Mouse (Mus musculus): ENCODE results near the gene Slc30a2. TPM values are rescaled to one million over a fixed set of nuclear protein-coding genes. Genes with fewer than 3 reads are reported as not detected.
"Not testable (repeated sequence)": the region's sequence is repeated elsewhere in the genome, so short reads cannot be mapped to it uniquely, and the experiment has no call there.

The Slc30a2 gene
- polyA plus RNA-seq (2012; fragmentation: generic; extraction: Trizol), result 0.35 TPM

DNA sequence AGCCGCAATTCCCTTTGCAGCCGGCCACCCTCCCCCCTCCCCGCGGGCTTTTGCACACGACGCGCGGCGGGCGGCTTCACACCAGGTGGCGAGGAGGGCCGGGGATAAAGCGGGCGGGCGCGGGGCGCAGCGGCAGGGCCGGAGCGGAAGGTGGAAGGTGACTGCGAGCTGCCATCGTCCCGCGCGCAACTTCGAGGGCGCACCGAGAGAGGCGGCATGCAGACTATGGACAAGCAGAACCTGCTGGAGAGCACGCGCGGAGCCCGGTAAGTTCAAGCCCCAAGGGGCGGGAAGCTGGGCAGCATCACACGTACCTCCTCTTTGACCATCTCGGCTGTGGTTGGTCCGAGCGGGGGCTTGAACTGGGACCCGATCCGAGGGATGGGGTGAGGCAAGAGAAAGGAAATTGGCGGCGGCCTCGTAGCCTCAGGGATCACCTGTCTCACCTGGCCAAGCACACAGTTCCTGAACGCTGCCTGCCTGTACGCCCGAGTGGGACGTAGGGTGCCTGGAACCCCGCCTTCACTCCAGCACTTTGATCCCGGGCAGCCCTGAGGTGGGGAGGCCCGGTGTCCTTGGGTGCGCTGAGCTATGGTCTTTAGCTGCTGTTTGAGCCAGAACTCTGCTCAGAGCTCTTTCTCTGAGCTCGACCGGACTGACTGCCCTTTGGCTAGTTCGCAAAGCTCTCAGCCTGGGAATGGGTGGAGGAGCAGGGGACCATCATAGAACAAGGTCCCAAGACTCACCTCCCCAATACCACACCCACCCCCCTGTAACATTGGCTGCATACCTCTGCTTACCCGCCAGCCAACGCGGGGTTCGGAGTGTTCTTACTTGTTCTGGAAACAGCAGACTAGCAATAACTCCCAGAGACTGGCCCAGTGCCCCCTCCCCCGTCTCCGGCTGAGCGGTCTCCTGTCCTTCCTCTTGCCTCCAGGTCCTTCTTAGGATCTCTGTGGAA lies at the start of gene Slc30a2:
TSS of gene Slc30a2 (plus strand) at position 111 of the 961 bp plus-strand sequence.
- no peak within 1 kb of the TSS for H3ac ChIP-seq (ENCODE audit: control insufficient read depth, insufficient read length)
- H3K4me3 ChIP-seq, result no peak within 1 kb of the TSS
- no peaks in the 10 kb centered on the region for H3K36me3 ChIP-seq (ENCODE audit: control insufficient read depth, insufficient read depth)
- H3K79me2 ChIP-seq (ENCODE audit: control insufficient read depth, insufficient read depth), result no peaks in the 10 kb centered on the region
- H3K4me2 ChIP-seq (ENCODE audit: low read depth), result no peak within 1 kb of the TSS
- peaks cover 42% of the 10 kb centered on the region for H3K27me3 ChIP-seq (ENCODE audit: control insufficient read depth, insufficient read depth, insufficient read length)
- TF ChIP-seq TCF3 (IDR thresholded peaks at IDR 0.05; ENCODE audit: insufficient read length, low read depth) (no peak), MYOG (IDR thresholded peaks at IDR 0.05; ENCODE audit: control insufficient read depth in 1 of 3, insufficient read depth in 1 of 3, insufficient read length in 2 of 3, low read depth in 2 of 3) (no peak), USF1 (IDR thresholded peaks at IDR 0.05; ENCODE audit: low read depth) (no peak), CEBPB (IDR thresholded peaks at IDR 0.05; ENCODE audit: insufficient read depth, poor library complexity, severe bottlenecking) (no peak), POLR2A (IDR thresholded peaks at IDR 0.05; ENCODE audit: insufficient read length, low read depth) (no peak), MAX (IDR thresholded peaks at IDR 0.05; ENCODE audit: low read depth) (no peak)

DNA sequence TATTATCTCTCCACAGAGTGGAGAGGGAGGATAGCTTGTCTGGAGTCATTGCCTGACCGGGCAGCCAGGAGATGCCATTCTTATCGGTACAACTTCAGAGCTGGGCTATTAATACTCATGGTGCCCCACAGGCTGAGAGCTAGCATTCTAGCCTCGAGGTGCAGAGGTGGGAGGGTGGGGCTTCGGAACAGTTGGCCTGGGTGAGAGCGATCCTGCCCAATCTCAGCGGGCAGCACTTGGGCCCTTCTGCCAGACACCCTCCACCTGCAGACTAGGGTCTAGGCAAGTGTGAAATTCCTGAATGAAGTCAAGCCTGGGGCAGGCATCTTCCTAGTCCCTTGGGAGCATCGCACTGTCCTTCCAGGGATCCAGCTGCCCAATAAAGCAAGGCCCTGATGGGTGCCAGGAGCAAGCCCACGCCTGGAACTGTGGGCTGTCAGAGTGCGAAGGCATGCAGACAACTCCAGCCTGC lies 49.3 kb upstream of the Slc30a2 start:
- Histone ChIP-seq H3K79me2 (ENCODE audit: control insufficient read depth, insufficient read depth) (no peaks in the 10 kb centered on the region), H3K27me3 (ENCODE audit: control insufficient read depth, insufficient read depth, insufficient read length) (no peaks in the 10 kb centered on the region), H3K4me2 (ENCODE audit: low read depth) (no peak overlapping the region), H3K36me3 (ENCODE audit: control insufficient read depth, insufficient read depth) (no peaks in the 10 kb centered on the region), H3ac (ENCODE audit: control insufficient read depth, insufficient read length) (no peak overlapping the region), H3K4me3 (no peak overlapping the region)
- TF ChIP-seq CEBPB (IDR thresholded peaks at IDR 0.05; ENCODE audit: insufficient read depth, poor library complexity, severe bottlenecking), result no peak
- TF ChIP-seq SRF (IDR thresholded peaks at IDR 0.05; ENCODE audit: control insufficient read depth, insufficient read length, low read depth), result no peak
- peak; percentile 14 for TF ChIP-seq TCF12 (IDR thresholded peaks at IDR 0.05; ENCODE audit: insufficient read depth, poor library complexity, severe bottlenecking)
- peak in 1 of 3 experiments; percentile 85 for TF ChIP-seq MYOG (IDR thresholded peaks at IDR 0.05; ENCODE audit: control insufficient read depth in 1 of 3, insufficient read depth in 1 of 3, insufficient read length in 2 of 3, low read depth in 2 of 3)
- TF ChIP-seq USF1 (IDR thresholded peaks at IDR 0.05; ENCODE audit: low read depth), result no peak
- no peak for TF ChIP-seq POLR2A (IDR thresholded peaks at IDR 0.05; ENCODE audit: insufficient read length, low read depth)
- no peak for TF ChIP-seq POLR2AphosphoS2 (IDR thresholded peaks at IDR 0.05; ENCODE audit: insufficient read length, low read depth)
- TF ChIP-seq MYOD1 (IDR thresholded peaks at IDR 0.05; ENCODE audit: control insufficient read depth in 1 of 3, insufficient read length in 2 of 3, low read depth in 2 of 3), result peak in 1 of 3 experiments; percentile 62

DNA sequence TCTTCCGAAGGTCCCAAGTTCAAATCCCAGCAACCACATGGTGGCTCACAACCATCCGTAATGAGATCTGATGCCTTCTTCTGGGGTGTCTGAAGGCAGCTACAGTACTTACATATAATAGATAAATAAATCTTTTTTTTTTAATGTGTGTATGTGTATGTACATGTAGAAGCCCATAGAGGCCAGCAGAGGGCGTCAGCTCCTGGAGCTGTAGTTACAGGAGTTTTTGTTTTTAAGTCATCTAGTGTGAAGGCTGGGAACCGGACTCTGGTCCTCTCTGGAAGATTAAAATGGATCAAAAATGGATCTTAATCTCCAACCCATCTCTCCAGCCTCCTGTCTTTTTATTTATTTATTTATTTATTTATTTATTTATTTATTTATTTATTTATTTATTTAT lies 46.9 kb upstream of the Slc30a2 start:
- not testable (repeated sequence) for H3ac ChIP-seq (ENCODE audit: control insufficient read depth, insufficient read length); H3K4me2 ChIP-seq (ENCODE audit: low read depth); H3K79me2 ChIP-seq (ENCODE audit: control insufficient read depth, insufficient read depth); H3K4me3 ChIP-seq; H3K27me3 ChIP-seq (ENCODE audit: control insufficient read depth, insufficient read depth, insufficient read length); H3K36me3 ChIP-seq (ENCODE audit: control insufficient read depth, insufficient read depth)

DNA sequence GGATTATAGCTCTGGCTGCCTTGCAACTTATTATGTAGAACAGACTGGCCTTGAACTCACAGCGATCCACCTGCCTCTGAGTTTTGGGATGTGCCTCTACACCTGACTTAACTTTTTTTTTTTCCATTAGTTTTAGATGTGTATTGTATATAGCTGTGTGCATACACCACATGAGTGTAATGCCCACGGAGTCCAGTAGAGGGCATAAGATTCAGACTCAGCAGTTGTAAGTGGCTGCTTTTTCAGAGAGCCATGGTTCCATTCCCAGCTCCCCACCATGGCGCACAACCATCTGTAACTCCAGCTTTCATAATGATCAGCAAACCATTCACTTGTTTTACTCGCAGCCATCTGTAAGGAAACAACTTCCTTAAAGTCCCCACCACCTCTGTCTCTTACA lies 46.5 kb upstream of the Slc30a2 start:
- Histone ChIP-seq H3K4me2 (ENCODE audit: low read depth) (no peak overlapping the region), H3K79me2 (ENCODE audit: control insufficient read depth, insufficient read depth) (no peaks in the 10 kb centered on the region), H3K4me3 (no peak overlapping the region), H3ac (ENCODE audit: control insufficient read depth, insufficient read length) (no peak overlapping the region), H3K36me3 (ENCODE audit: control insufficient read depth, insufficient read depth) (no peaks in the 10 kb centered on the region), H3K27me3 (ENCODE audit: control insufficient read depth, insufficient read depth, insufficient read length) (no peaks in the 10 kb centered on the region)
- no peak for TF ChIP-seq E2F4 (IDR thresholded peaks at IDR 0.05; ENCODE audit: insufficient read depth)
- TF ChIP-seq CEBPB (IDR thresholded peaks at IDR 0.05; ENCODE audit: insufficient read depth, poor library complexity, severe bottlenecking), result no peak
- no peak for TF ChIP-seq REST (IDR thresholded peaks at IDR 0.05; ENCODE audit: insufficient read depth, insufficient read length)
- TF ChIP-seq MYOG (IDR thresholded peaks at IDR 0.05; ENCODE audit: control insufficient read depth in 1 of 3, insufficient read depth in 1 of 3, insufficient read length in 2 of 3, low read depth in 2 of 3), result no peak
- TF ChIP-seq USF1 (IDR thresholded peaks at IDR 0.05; ENCODE audit: low read depth), result no peak
- TF ChIP-seq POLR2AphosphoS2 (IDR thresholded peaks at IDR 0.05; ENCODE audit: insufficient read length, low read depth), result no peak
- TF ChIP-seq POLR2A (IDR thresholded peaks at IDR 0.05; ENCODE audit: insufficient read length, low read depth), result no peak
- TF ChIP-seq TCF12 (IDR thresholded peaks at IDR 0.05; ENCODE audit: insufficient read depth, poor library complexity, severe bottlenecking), result no peak
- TF ChIP-seq TCF3 (IDR thresholded peaks at IDR 0.05; ENCODE audit: insufficient read length, low read depth), result no peak
- TF ChIP-seq MAX (IDR thresholded peaks at IDR 0.05; ENCODE audit: low read depth), result no peak
- no peak for TF ChIP-seq MYOD1 (IDR thresholded peaks at IDR 0.05; ENCODE audit: control insufficient read depth in 1 of 3, insufficient read length in 2 of 3, low read depth in 2 of 3)
- no peak for TF ChIP-seq SRF (IDR thresholded peaks at IDR 0.05; ENCODE audit: control insufficient read depth, insufficient read length, low read depth)

DNA sequence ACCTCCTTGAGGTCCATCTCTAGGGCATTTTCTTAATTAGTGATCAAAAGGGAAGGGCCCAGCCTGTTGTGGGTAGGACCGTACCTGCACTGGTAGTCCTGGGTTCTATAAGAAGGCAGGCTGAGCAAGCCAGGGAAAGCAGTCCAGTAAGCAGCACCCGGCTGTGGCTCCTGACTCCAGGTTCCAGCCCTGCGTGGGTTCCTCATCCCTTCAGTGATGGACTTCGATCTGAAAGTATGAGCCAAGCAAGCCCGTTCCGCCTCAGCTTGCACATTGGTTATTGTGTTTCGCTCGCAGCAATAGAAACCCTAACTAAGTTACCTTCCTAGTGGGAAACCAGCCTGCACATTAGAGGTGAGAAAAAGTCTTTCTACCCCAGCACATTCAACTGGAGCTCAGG lies 45.6 kb upstream of the Slc30a2 start:
- no peaks in the 10 kb centered on the region for H3K79me2 ChIP-seq (ENCODE audit: control insufficient read depth, insufficient read depth)
- no peak for TF ChIP-seq USF1 (IDR thresholded peaks at IDR 0.05; ENCODE audit: low read depth)
- no peak for TF ChIP-seq CEBPB (IDR thresholded peaks at IDR 0.05; ENCODE audit: insufficient read depth, poor library complexity, severe bottlenecking)
- no peak for TF ChIP-seq TCF12 (IDR thresholded peaks at IDR 0.05; ENCODE audit: insufficient read depth, poor library complexity, severe bottlenecking)
- TF ChIP-seq REST (IDR thresholded peaks at IDR 0.05; ENCODE audit: insufficient read depth, insufficient read length), result no peak
- no peak for TF ChIP-seq MYOG (IDR thresholded peaks at IDR 0.05; ENCODE audit: control insufficient read depth in 1 of 3, insufficient read depth in 1 of 3, insufficient read length in 2 of 3, low read depth in 2 of 3)
- no peak for TF ChIP-seq TCF3 (IDR thresholded peaks at IDR 0.05; ENCODE audit: insufficient read length, low read depth)
- TF ChIP-seq SRF (IDR thresholded peaks at IDR 0.05; ENCODE audit: control insufficient read depth, insufficient read length, low read depth), result no peak
- TF ChIP-seq POLR2A (IDR thresholded peaks at IDR 0.05; ENCODE audit: insufficient read length, low read depth), result no peak
- no peak for TF ChIP-seq E2F4 (IDR thresholded peaks at IDR 0.05; ENCODE audit: insufficient read depth)
- TF ChIP-seq MYOD1 (IDR thresholded peaks at IDR 0.05; ENCODE audit: control insufficient read depth in 1 of 3, insufficient read length in 2 of 3, low read depth in 2 of 3), result no peak
- no peak for TF ChIP-seq MAX (IDR thresholded peaks at IDR 0.05; ENCODE audit: low read depth)
- TF ChIP-seq POLR2AphosphoS2 (IDR thresholded peaks at IDR 0.05; ENCODE audit: insufficient read length, low read depth), result no peak
- no peaks in the 10 kb centered on the region for H3K36me3 ChIP-seq (ENCODE audit: control insufficient read depth, insufficient read depth)

More for the DNA sequence above, 45.6 kb upstream of the Slc30a2 start:
- no peak overlapping the region for H3K4me2 ChIP-seq (ENCODE audit: low read depth)
- no peak overlapping the region for H3K4me3 ChIP-seq
- no peaks in the 10 kb centered on the region for H3K27me3 ChIP-seq (ENCODE audit: control insufficient read depth, insufficient read depth, insufficient read length)
- H3ac ChIP-seq (ENCODE audit: control insufficient read depth, insufficient read length), result no peak overlapping the region

Data from myocyte (in vitro differentiated cells).